Mouse (Mus musculus) liver, postnatal 0 days (tissue): ENCODE data around the gene Acta2. TPM values are rescaled to one million over a fixed set of nuclear protein-coding genes. Genes with fewer than 3 reads are reported as not detected.

Experiments used
- ATAC-seq: fragments of 200-750 bp; cut with Nextera tagmentation; 2 replicates; pipeline ENCODE4 v1.8.0; 2017; ENCODE audit warnings: mild to moderate bottlenecking, moderate library complexity
- DNase-seq: peaks from one replicate; pipeline ENCODE4 v3.0.0-alpha.2; 2016
- H3K27ac ChIP-seq: fragments of 300-500 bp; sonication (generic); 2 replicates; pipeline ENCODE4 v1.5.1; 2014; ENCODE audit warnings: antibody characterized with exemption, moderate library complexity, mild to moderate bottlenecking, low read depth
- H3K27me3 ChIP-seq: fragments of 300-500 bp; sonication (generic); 2 replicates; pipeline ENCODE4 v1.6.1; 2014; ENCODE audit warnings: low read length, control low read depth, mixed read lengths; ENCODE audit not compliant: insufficient read depth
- H3K36me3 ChIP-seq: fragments of 300-500 bp; sonication (generic); replicated peaks from 2 replicates; pipeline ENCODE4 v1.6.1; 2014; ENCODE audit warnings: mild to moderate bottlenecking, control low read depth, low read length, moderate library complexity, mixed read lengths; ENCODE audit not compliant: insufficient read depth
- H3K4me1 ChIP-seq: fragments of 300-500 bp; sonication (generic); 2 replicates; pipeline ENCODE4 v1.6.1; 2014; ENCODE audit warnings: antibody characterized with exemption, mild to moderate bottlenecking, control low read depth; ENCODE audit not compliant: insufficient read depth
- H3K4me2 ChIP-seq: fragments of 300-500 bp; sonication (generic); 2 replicates; pipeline ENCODE4 v1.6.1; 2014; ENCODE audit warnings: low read depth, mild to moderate bottlenecking, low read length, moderate library complexity, mixed read lengths
- H3K4me3 ChIP-seq: fragments of 300-500 bp; sonication (generic); 2 replicates; pipeline ENCODE4 v1.5.1; 2014; ENCODE audit warnings: low read depth, low read length
- H3K9ac ChIP-seq: fragments of 300-500 bp; sonication (generic); replicated peaks from 2 replicates; pipeline ENCODE4 v1.6.1; 2014; ENCODE audit warnings: mild to moderate bottlenecking, moderate library complexity
- H3K9me3 ChIP-seq: fragments of 300-500 bp; sonication (generic); 2 replicates; pipeline ENCODE4 v1.6.1; 2016; ENCODE audit warnings: mild to moderate bottlenecking, control low read depth, low read length, mixed read lengths
- CTCF ChIP-seq: sonication (generic); IDR thresholded peaks from 2 replicates; pipeline ENCODE4 v1.5.1; 2016; ENCODE audit warnings: antibody characterized with exemption, low read depth
- EP300 ChIP-seq: IDR thresholded peaks from 2 replicates; pipeline ENCODE4 v1.6.1; 2016; ENCODE audit warnings: antibody characterized with exemption, low read depth, mild to moderate bottlenecking
- WGBS: fragments of 180-500 bp; shearing (Covaris S2); extraction: QIAGEN DNeasy Blood & Tissue Kit; methylation state at CpG from one replicate; pipeline ENCODE4 v1.1.7; 2014; ENCODE audit not compliant: insufficient replicate concordance; 5-methylcytosine and 5-hydroxymethylcytosine counted together
- polyA plus RNA-seq: library from polyadenylated mRNA; unstranded; fragments of >200 nt; fragmentation: Nextera tagmentation; extraction: Ambion mirVana; gene quantifications from 2 replicates; pipeline ENCODE4 v1.2.1, GENCODE M21; 2015

The Acta2 gene
- polyA plus RNA-seq, 1 experiment from 2014 or later, result 7.3 TPM

DNA sequence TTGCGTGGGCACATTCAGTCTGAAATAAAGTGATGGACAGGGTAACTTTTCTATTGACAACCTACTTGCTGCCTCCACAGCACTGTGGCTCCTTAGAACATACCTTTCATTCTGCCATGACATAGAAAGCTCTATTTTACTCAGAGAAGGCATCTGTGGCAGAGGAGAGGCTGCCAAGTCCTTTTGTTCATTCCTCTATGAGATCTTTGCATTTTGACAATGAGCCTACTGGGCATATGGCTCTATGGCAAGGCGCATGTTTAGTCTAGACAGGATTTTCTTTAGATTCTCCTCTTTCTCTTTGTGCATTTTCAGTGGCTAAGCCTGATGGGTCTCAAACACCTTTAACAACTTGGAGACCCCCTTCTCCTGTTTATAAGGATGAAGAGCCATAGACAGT lies 17.6 kb downstream of the Acta2 start:
- H3K4me2 ChIP-seq, result no peak overlapping the region
- DNase-seq, result no peak
- H3K36me3 ChIP-seq, result peaks cover 58% of the 10 kb centered on the region
- 85% methylated on average over 2 of the region's 2 CpGs for WGBS
- H3K9me3 ChIP-seq, result no peaks in the 10 kb centered on the region
- H3K4me1 ChIP-seq, result no peaks in the 10 kb centered on the region
- H3K27me3 ChIP-seq, result no peaks in the 10 kb centered on the region
- no peak for ATAC-seq
- H3K4me3 ChIP-seq, result no peak overlapping the region
- H3K27ac ChIP-seq, result no peak overlapping the region
- TF ChIP-seq EP300 (no peak), CTCF (no peak)
- H3K9ac ChIP-seq, result no peak overlapping the region

GRCm38 (mm10) chr19:34236049-34236448 lies 19.3 kb downstream of the Acta2 start:
- no peak overlapping the region for H3K4me2 ChIP-seq

GRCm38 (mm10) chr19:34233944-34234343 lies 21.4 kb downstream of the Acta2 start:
- 69% methylated on average over 14 of the region's 14 CpGs for WGBS
- Histone ChIP-seq H3K9ac (no peak overlapping the region), H3K36me3 (peaks cover 54% of the 10 kb centered on the region), H3K9me3 (no peaks in the 10 kb centered on the region), H3K4me1 (no peaks in the 10 kb centered on the region), H3K4me3 (no peak overlapping the region), H3K27ac (no peak overlapping the region), H3K27me3 (no peaks in the 10 kb centered on the region), H3K4me2 (no peak overlapping the region)
- DNase-seq (peak; percentile 48), ATAC-seq (no peak)
- TF ChIP-seq EP300 (no peak), CTCF (no peak)

More at GRCm38 (mm10) chr19:34236049-34236448, 19.3 kb downstream of the Acta2 start:
- Histone ChIP-seq H3K27me3 (no peaks in the 10 kb centered on the region), H3K4me3 (no peak overlapping the region), H3K9me3 (no peaks in the 10 kb centered on the region), H3K27ac (no peak overlapping the region), H3K9ac (no peak overlapping the region), H3K4me1 (no peaks in the 10 kb centered on the region), H3K36me3 (peaks cover 58% of the 10 kb centered on the region)
- TF ChIP-seq EP300 (no peak), CTCF (no peak)
- WGBS, result 85% methylated on average over 3 of the region's 3 CpGs
- no peak for ATAC-seq
- DNase-seq, result no peak

DNA sequence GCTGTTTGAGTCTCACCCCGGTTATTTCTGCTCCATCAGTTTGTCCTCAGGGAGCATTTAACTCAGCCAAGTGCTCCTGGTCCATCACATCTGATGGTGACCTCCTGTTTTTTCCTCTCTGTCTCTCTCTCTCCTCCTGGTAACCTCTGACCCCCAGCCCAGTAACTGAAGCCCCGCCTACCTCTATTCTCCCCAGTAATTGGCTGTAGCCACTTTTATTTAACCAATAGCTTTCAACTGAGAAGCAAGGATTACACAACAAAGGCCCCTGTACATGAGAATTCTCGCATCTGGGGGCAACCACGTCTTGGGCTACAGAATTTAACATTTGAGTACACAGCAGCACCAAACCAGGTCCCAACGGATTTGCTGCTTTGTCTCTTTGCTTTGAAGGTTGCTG lies 23.1 kb downstream of the Acta2 start:
- no peak overlapping the region for H3K9ac ChIP-seq
- H3K9me3 ChIP-seq, result no peaks in the 10 kb centered on the region
- ATAC-seq, result no peak
- H3K4me2 ChIP-seq, result no peak overlapping the region
- WGBS, result 50% methylated on average over 5 of the region's 5 CpGs
- H3K27me3 ChIP-seq, result no peaks in the 10 kb centered on the region
- H3K4me1 ChIP-seq, result no peaks in the 10 kb centered on the region
- no peak overlapping the region for H3K4me3 ChIP-seq
- no peak overlapping the region for H3K27ac ChIP-seq
- no peak for DNase-seq
- peaks cover 43% of the 10 kb centered on the region for H3K36me3 ChIP-seq
- no peak for TF ChIP-seq EP300
- no peak for TF ChIP-seq CTCF

DNA sequence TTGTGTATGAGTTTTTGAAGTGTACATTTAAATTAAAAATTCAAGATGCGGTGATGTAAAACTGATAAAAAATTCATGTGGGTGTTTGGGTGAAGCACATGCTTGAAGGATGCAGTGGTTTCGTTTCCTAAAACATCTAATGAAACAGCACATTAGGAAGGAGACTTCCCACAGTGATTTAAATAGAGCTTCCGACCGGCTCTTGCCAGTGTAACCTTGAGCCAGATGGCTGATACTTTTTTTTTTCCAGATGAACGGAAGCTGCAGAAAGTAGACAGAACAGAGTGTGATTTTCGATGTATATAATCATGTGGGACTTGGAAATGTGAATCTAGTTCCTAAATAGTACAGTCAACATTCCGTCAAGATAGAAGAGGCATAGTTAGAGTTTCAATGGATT lies 23.8 kb downstream of the Acta2 start:
- ATAC-seq, result no peak
- Histone ChIP-seq H3K4me3 (no peak overlapping the region), H3K9me3 (no peaks in the 10 kb centered on the region), H3K27ac (no peak overlapping the region), H3K4me2 (no peak overlapping the region), H3K27me3 (no peaks in the 10 kb centered on the region), H3K9ac (no peak overlapping the region), H3K4me1 (no peaks in the 10 kb centered on the region), H3K36me3 (peaks cover 38% of the 10 kb centered on the region)
- 76% methylated on average over 7 of the region's 7 CpGs for WGBS
- DNase-seq, result no peak
- no peak for TF ChIP-seq CTCF
- TF ChIP-seq EP300, result no peak

GRCm38 (mm10) chr19:34222805-34223204 lies 32.6 kb downstream of the Acta2 start:
- Histone ChIP-seq H3K9ac (no peak overlapping the region), H3K4me1 (peaks cover 2% of the 10 kb centered on the region; the same call in 1 of the 2 replicates), H3K4me3 (no peak overlapping the region), H3K27me3 (no peaks in the 10 kb centered on the region), H3K27ac (no peak overlapping the region), H3K4me2 (no peak overlapping the region), H3K36me3 (peaks cover 18% of the 10 kb centered on the region), H3K9me3 (no peaks in the 10 kb centered on the region)
- ATAC-seq (no peak), DNase-seq (no peak)
- 85% methylated on average over 3 of the region's 3 CpGs for WGBS
- TF ChIP-seq CTCF (no peak), EP300 (no peak)
